Mouse (Mus musculus) lung, postnatal 0 days (tissue): ENCODE measurements at regions not wholly inside any gene's neighbourhood (a gene's known extent, or its start where the extent isn't known, plus 50 kb on each side); places are given as distances from the start of the nearest gene placed in this dataset.

ENCODE experiments used
- CTCF ChIP-seq: IDR thresholded peaks from 2 replicates; pipeline ENCODE4 v1.5.1; 2016; ENCODE audit warnings: antibody characterized with exemption, mild to moderate bottlenecking
- EP300 ChIP-seq: IDR thresholded peaks from 2 replicates; pipeline ENCODE4 v1.6.1; 2016; ENCODE audit warnings: antibody characterized with exemption, mild to moderate bottlenecking, control low read depth

DNA sequence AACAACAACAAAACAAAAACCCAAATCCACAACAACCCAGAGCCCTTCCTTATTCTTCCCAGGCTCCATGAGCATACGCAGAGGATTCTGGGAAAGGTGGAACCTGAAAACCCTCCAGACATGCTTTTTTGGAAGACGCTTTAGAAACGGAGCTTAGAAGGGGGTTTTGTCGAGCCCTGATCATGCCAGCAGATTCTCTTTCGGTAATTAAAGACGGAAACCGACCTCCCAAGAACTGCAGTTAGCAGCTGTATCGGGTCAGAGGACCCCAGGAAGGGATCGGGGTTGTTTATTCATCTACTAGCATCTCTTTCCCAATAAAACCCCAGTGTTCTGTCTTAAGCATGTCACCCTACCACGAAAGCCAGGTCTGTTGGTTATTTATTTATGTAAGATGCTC lies 298.1 kb downstream of the Slc4a3 start:
- TF ChIP-seq CTCF, result no peak
- TF ChIP-seq EP300, result no peak
